Mouse (Mus musculus): ENCODE measurements around the gene Noxa1.

Noxa1 gene

DNA sequence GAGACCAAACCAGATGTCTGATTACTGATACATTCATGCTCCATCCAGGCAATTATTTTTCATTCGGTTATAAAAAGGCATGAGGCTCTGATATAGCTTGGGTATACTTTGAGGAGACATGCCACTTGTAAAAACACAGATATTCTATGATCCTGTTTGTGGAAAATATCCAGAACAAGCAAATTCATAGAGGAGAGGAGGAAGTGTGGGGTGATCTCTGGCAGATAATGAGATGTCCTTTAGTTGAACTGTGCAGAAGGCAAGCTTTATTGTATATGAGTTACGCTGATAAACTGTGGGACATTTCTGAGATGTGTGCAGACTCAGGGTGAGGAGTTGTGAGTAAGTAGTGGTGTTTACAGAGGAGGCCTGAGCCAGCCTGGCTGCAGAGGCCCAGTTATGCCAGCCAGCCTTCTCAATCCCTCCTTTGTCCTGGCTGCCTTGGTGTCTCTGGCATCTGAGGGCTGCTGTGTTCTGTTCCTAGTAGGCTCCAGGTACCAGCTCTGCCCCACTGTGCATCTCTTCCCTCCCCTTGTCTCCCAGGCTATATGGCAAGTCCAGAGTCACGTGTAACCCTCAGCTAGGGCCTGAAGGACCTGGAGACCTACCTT, 3.2 kb upstream of the Noxa1 start:
- no peak for DNase-seq (ENCODE audit: low spot score)

- DNase-seq (ENCODE audit: low spot score): no peak
These were observed 202 bp downstream of the Noxa1 start for GRCm38 (mm10) chr2:25094785-25095108.

DNA sequence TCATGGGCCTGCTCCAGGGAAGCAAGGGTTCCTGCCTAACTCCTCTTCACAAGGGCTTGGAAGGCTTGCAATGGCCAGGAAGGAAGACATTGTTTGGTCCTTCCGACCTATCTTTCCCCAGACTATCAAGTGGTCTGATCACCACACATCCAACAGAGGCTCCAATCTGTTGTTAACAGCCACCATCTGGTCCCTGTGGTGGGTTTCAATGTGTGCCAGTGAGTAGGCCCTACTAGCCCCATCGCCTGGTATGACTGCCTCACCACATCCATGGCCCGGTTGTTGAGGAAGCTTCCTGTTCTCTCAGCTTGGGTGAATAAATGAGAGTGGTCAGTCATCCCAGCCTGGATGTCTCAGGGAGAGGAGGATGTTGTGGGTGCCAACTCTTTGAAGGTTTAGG, 6.3 kb downstream of the Noxa1 start:
- DNase-seq (ENCODE audit: low spot score): no peak

- DNase-seq (ENCODE audit: low spot score): no peak
These were observed 7.1 kb downstream of the Noxa1 start for GRCm38 (mm10) chr2:25087842-25088241.

- DNase-seq (ENCODE audit: low spot score): no peak
These were observed 9.4 kb downstream of the Noxa1 start for GRCm38 (mm10) chr2:25085571-25085970.

- DNase-seq (ENCODE audit: low spot score): no peak
These were observed 11.3 kb downstream of the Noxa1 start for GRCm38 (mm10) chr2:25083697-25084096.

DNA sequence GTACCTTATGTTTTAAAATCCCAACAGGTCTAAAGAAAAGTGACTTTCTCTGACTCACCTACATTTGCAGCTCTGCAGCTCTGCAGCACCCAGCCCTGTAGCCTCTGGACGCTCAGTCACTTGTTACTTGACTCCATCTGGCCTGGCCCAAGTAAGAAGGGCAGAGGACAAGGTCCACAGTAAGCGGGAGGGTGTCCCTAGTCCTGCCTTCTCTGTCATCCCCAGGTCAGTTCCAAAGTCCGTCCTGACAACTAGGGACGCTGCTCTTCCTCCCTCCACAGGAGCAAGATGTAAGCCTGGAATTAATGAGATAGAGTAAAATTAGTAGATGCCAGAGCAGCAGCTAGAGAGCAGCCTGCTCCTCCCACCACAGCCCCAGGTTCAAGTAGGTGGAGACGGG, 14.9 kb downstream of the Noxa1 start, which contains the start of gene Entpd8:
Gene Entpd8 (plus strand): TSS at position 229 of the 400 bp plus-strand sequence.
- no peak for DNase-seq (ENCODE audit: low spot score)

DNA sequence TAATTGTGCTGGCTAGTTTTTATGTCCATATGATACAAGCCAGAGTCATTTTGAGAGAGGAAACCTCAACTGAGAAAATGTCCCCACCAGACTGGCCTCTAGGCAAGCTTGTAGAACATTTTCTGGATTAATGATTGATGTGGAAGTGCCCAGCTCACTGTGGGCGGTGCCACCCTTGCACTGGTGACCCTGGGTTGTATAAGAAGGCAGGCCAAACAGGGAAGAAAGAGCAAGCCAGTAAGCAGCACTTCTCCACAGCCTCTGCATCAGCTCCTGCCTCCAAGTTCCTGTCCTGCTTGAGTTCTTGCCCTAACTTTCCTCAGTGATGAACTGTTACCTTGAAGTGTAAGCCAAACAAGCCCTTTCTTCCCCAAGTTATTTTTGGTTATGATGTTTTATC, 16.0 kb downstream of the Noxa1 start:
- no peak for DNase-seq (ENCODE audit: low spot score)

GRCm38 (mm10) chr2:25075506-25075905, 19.4 kb downstream of the Noxa1 start:
- no peak for DNase-seq (ENCODE audit: low spot score)

GRCm38 (mm10) chr2:25072398-25072797, 22.6 kb downstream of the Noxa1 start:
- no peak for DNase-seq (ENCODE audit: low spot score)

DNA sequence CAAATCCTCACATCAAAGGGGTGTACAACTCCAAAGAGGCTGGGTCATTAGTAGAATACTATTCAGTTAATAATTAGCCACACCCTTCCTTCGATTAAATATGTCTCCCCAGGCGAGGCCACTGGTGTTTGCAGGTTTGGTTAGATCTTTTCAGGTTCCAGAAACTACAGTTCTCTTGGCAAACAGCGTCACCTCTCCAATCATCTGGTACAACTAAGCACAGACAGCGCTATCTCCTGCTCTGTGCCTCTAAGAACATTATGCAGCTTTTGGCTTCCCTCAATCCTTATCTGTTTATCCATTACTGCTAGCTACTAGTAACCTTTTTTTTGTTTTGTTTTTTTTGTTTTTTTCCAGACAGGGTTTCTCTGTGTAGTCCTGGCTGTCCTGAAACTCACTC, 25.4 kb downstream of the Noxa1 start:
- no peak for DNase-seq (ENCODE audit: low spot score)

GRCm38 (mm10) chr2:25066552-25066951, 28.4 kb downstream of the Noxa1 start:
- DNase-seq (ENCODE audit: low spot score): no peak

- no peak for DNase-seq (ENCODE audit: low spot score)
These were observed 29.4 kb downstream of the Noxa1 start for GRCm38 (mm10) chr2:25065537-25065936.

GRCm38 (mm10) chr2:25064285-25064684, 30.7 kb downstream of the Noxa1 start:
- no peak for DNase-seq (ENCODE audit: low spot score)

GRCm38 (mm10) chr2:25063523-25063922, 31.4 kb downstream of the Noxa1 start:
- DNase-seq (ENCODE audit: low spot score): no peak

DNA sequence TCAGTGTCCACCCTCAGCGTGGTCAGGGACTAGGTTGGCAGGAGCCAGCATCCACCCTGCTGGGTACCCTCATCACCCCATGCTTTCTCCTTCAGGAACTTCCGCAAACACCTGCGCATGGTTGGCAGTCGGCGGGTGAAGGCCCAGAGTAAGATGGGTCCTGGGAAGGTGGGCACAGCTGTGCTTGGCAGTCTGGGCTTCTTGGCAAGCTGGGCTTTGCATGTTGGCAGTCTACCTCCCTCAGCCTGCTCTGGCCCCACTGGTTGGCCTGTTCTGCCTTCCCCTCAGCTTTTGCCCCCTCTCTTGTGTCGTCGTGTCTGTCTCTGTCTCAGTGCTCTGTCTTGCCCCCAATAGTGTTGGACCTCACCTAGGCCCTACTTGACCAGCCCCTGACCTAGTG, 36.0 kb downstream of the Noxa1 start:
- DNase-seq (ENCODE audit: low spot score): no peak

- no peak for DNase-seq (ENCODE audit: low spot score)
These were observed 39.4 kb downstream of the Noxa1 start for GRCm38 (mm10) chr2:25055409-25056155.

DNA sequence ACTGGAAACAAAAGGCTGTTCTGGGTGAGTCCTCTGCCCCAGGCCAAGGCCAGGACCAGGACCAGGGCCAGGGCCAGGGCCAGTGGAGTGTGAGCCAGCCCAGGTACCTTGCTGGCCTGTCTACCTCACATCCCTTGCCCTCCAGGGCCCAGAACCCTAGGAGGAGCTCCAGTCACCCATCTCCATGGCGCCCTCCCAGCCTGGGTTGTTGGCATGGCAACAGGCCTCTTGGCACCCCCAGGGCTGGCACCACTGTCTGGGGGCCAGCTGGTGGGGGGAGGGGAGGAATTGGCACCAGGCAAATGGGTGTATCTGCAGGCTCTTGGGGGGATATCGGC, 39.9 kb downstream of the Noxa1 start:
- no peak for DNase-seq (ENCODE audit: low spot score)

GRCm38 (mm10) chr2:25054221-25055067, 40.5 kb downstream of the Noxa1 start, which contains the start of gene Nsmf:
TSS of gene Nsmf (plus strand) at chr2:25054355.
- DNase-seq (ENCODE audit: low spot score): peak; percentile 89

GRCm38 (mm10) chr2:25053101-25053500, 41.8 kb downstream of the Noxa1 start:
- no peak for DNase-seq (ENCODE audit: low spot score)

DNA sequence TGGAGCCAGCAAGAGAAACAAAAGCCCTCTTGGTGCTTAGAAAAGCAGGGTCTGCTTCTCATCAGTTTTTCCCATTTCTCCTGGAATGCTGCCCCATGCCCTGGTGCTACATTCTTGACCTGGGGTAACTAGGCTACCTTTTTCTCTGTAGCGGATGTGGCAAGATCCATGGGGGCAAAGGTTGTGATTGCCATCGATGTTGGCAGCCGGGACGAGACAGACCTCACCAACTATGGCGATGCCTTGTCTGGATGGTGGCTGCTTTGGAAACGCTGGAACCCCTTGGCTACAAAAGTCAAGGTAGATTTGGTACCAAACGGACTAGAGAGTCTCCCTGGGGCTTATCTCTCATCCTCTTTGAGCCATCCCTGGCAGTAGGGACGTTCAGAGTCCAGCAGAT, 43.5 kb downstream of the Noxa1 start:
- DNase-seq (ENCODE audit: low spot score): no peak

DNA sequence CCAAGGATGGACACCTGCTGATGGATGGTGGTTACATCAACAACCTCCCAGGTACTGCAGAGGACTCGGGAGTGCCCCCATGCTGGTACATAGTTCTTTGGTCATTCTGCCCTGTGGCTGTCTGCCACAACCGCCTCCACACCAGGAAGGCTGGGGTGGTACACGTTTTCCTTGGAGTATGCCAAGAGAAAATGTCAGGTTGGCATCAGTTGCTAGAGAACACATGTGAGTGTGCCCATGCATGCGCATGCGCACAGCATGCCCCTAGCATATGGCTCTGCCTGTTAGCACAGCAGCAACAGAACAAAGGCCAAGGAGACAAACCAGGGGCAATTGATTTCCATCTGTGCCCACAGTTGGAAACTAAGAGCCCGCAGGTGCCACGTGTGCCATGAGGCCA, 44.0 kb downstream of the Noxa1 start:
- DNase-seq (ENCODE audit: low spot score): no peak

DNA sequence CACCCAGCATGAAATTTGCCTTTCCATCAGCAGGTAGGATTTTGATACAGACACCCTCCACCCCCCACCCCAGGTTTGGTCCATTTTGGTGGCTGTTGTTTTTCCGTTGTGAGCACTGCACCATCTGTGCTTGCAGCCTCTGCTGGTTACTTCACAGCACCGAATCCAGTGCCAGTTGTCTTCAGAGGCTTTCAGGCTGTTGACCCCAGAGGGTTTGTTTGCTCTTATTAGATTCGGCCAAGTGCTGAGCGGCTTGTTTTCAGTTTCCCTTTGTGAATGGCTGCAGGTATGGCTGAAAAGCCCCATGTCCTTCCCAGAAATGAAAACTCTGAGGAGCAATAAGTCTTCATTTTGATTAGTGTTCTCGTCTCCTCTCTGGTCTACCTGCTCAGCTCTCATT, 54.9 kb downstream of the Noxa1 start:
- DNase-seq (ENCODE audit: low spot score): no peak

Data from lung, postnatal 25 days (tissue).